Mouse (Mus musculus): ENCODE data around the gene Rasal1. TPM values are rescaled to one million over a fixed set of nuclear protein-coding genes. Genes with fewer than 3 reads are reported as not detected.

The Rasal1 gene
- total RNA-seq (2015) (0.05 TPM in 1 of 2 replicates, not detected in the other), total RNA-seq (2017) (not detected in 2 replicates)

- peak; percentile 69 for ATAC-seq (ENCODE audit: poor library complexity, severe bottlenecking)
These were observed at the start of gene Rasal1 for GRCm38 (mm10) chr5:120648569-120649373. Gene Rasal1 (plus strand): TSS chr5:120648812.

GRCm38 (mm10) chr5:120599625-120600024 is 49.0 kb upstream of the Rasal1 start:
- ATAC-seq (ENCODE audit: poor library complexity, severe bottlenecking) = 0 out of 2 replicates have a peak, but pooled peaks have one; percentile 13

- no peak for ATAC-seq (ENCODE audit: poor library complexity, severe bottlenecking)
These were observed 47.5 kb upstream of the Rasal1 start for GRCm38 (mm10) chr5:120600946-120601668.

- no peak for ATAC-seq (ENCODE audit: poor library complexity, severe bottlenecking)
These were observed 46.4 kb upstream of the Rasal1 start for GRCm38 (mm10) chr5:120602210-120602609.

- no peak for ATAC-seq (ENCODE audit: poor library complexity, severe bottlenecking)
These were observed 45.1 kb upstream of the Rasal1 start for GRCm38 (mm10) chr5:120603515-120603914.

- ATAC-seq (ENCODE audit: poor library complexity, severe bottlenecking) = peak; percentile 66
These were observed 43.8 kb upstream of the Rasal1 start for GRCm38 (mm10) chr5:120604839-120605238.

- no peak for ATAC-seq (ENCODE audit: poor library complexity, severe bottlenecking)
These were observed 43.4 kb upstream of the Rasal1 start for GRCm38 (mm10) chr5:120605241-120605661.

GRCm38 (mm10) chr5:120605688-120606087 is 42.9 kb upstream of the Rasal1 start:
- peak; percentile 86 for ATAC-seq (ENCODE audit: poor library complexity, severe bottlenecking)

GRCm38 (mm10) chr5:120606590-120607200 is 41.9 kb upstream of the Rasal1 start:
- peak; percentile 34 for ATAC-seq (ENCODE audit: poor library complexity, severe bottlenecking)

GRCm38 (mm10) chr5:120607335-120607734 is 41.3 kb upstream of the Rasal1 start:
- ATAC-seq (ENCODE audit: poor library complexity, severe bottlenecking) = no peak

- ATAC-seq (ENCODE audit: poor library complexity, severe bottlenecking) = no peak
These were observed 39.3 kb upstream of the Rasal1 start for GRCm38 (mm10) chr5:120609246-120609775.

GRCm38 (mm10) chr5:120610906-120611305 is 37.7 kb upstream of the Rasal1 start:
- no peak for ATAC-seq (ENCODE audit: poor library complexity, severe bottlenecking)

GRCm38 (mm10) chr5:120611416-120611815 is 37.2 kb upstream of the Rasal1 start:
- ATAC-seq (ENCODE audit: poor library complexity, severe bottlenecking) = no peak

- ATAC-seq (ENCODE audit: poor library complexity, severe bottlenecking) = peak; percentile 79
These were observed 36.2 kb upstream of the Rasal1 start, which contains the start of the genes Rita1 and Ddx54 for GRCm38 (mm10) chr5:120612442-120612821. Gene Rita1 (minus strand): TSS chr5:120612589. Gene Ddx54 (plus strand): TSS chr5:120612739.

- ATAC-seq (ENCODE audit: poor library complexity, severe bottlenecking) = peak; percentile 85
These were observed 35.6 kb upstream of the Rasal1 start for GRCm38 (mm10) chr5:120612822-120613604.

GRCm38 (mm10) chr5:120615903-120616302 is 32.7 kb upstream of the Rasal1 start:
- ATAC-seq (ENCODE audit: poor library complexity, severe bottlenecking) = no peak

- no peak for ATAC-seq (ENCODE audit: poor library complexity, severe bottlenecking)
These were observed 29.8 kb upstream of the Rasal1 start for GRCm38 (mm10) chr5:120618778-120619177.

- ATAC-seq (ENCODE audit: poor library complexity, severe bottlenecking) = peak; percentile 62
These were observed 29.4 kb upstream of the Rasal1 start for GRCm38 (mm10) chr5:120619201-120619600.

GRCm38 (mm10) chr5:120620375-120621077 is 28.1 kb upstream of the Rasal1 start:
- ATAC-seq (ENCODE audit: poor library complexity, severe bottlenecking) = peak; percentile 71
